Mouse (Mus musculus) embryonic fibroblast, embryonic 13.5 days (primary cell): ENCODE data around the gene Slc25a3.

Experiments used
- CTCF ChIP-seq: IDR thresholded peaks from 2 replicates; pipeline ENCODE4 v1.5.1; 2011; ENCODE audit warnings: mild to moderate bottlenecking, control low read depth, low read length, moderate library complexity, borderline replicate concordance; ENCODE audit not compliant: insufficient read depth
- POLR2A ChIP-seq: IDR thresholded peaks from 2 replicates; pipeline ENCODE4 v1.6.1; 2011; ENCODE audit warnings: low read depth, mild to moderate bottlenecking, control low read depth, low read length, moderate library complexity

GRCm38 (mm10) chr10:91105981-91106380, 17.9 kb downstream of the Slc25a3 start:
- no peak for TF ChIP-seq POLR2A
- no peak for TF ChIP-seq CTCF
